Mouse (Mus musculus) lung, adult 2 months (tissue): ENCODE results near the gene Ccr3.

ENCODE experiments used
- CTCF ChIP-seq: fragments of 200-500 bp; IDR thresholded peaks from 2 replicates; pipeline ENCODE4 v1.5.1; 2011; ENCODE audit warnings: mild to moderate bottlenecking, low read length, control low read depth; ENCODE audit not compliant: insufficient read depth
- POLR2A ChIP-seq: fragments of 200-500 bp; IDR thresholded peaks from 2 replicates; pipeline ENCODE4 v1.6.1; 2011; ENCODE audit warnings: low read depth, mild to moderate bottlenecking, control low read depth, low read length, borderline replicate concordance; ENCODE audit errors: extremely low read depth

DNA sequence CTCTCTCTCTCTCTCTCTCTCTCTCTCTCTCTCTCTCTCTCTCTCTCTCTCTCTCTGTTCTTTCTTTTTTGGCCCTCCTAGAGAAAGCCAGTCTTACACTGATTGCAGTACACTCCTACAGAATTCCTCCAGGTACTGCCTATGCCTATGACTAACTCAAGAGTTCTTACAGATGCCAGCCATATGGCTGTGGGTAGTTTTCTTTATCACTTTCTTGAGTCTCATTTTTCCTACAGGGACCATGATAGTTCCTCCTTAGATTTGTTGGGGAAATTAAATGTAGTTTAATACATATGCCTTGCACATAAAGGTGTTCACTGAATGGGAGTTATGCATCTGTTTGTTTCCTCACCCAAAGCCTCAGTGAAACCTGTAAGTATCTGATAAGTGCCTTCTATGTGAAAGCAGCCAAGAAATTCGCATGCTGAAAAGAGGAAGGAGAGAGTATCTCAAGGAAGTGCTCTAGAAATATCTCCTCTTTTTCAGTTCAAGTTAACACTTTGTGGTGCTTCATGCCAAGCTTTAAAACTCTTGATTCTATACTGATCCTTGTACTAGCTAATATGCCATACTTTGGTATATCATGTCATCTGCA, 30.4 kb upstream of the Ccr3 start:
- TF ChIP-seq CTCF (no peak), POLR2A (no peak)
